Mouse (Mus musculus) retina, postnatal 1 day (tissue): ENCODE results near the gene Sall1.

Experiments used
- DNase-seq: peaks from one replicate; pipeline ENCODE4 v3.0.0-alpha.2; 2012

Sall1 gene

DNA sequence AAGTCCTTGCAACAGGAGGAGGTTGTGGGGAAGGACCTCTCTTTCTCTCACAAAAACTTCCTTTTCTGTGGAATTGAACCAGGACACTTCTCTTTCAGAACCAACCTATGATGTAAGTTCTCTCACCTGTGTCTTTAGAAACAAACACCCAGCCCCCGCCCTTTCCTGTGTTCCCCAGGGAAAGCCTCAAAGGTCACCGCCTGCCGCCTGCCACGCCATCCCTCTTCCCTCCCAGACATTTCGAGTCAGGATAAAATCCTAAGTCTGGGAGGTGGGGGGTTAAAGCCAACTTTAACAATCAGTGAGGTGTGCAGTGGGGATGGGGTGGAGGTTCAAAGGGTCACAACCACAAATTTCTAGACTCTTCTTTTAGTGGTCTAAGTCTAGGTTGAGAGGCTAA, 52.8 kb downstream of the Sall1 start:
- no peak for DNase-seq

DNA sequence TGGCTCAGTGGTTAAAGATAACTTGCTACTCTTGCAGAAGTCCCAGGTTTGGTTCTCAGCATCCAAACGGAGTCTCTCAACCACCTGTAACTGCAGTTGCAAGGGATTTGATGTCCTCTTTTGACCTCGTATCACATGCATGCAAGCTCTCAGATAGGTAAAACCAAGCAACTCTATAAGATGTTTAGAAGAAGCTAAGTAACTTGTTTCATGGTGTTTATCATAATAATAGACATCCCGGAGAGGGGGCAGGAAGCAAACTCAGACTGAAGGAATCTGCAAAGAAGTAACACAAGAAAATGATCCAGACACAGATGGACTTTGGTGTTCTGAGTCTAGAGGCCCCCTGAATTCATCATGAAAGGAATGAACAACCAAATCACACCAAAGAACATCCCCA, 55.0 kb downstream of the Sall1 start:
- DNase-seq, result no peak

GRCm38 (mm10) chr8:88983468-88983867, 60.5 kb downstream of the Sall1 start:
- DNase-seq, result no peak
